Mouse (Mus musculus) T-cell, adult 2 months (primary cell): ENCODE measurements at regions not wholly inside any gene's neighbourhood (a gene's known extent, or its start where the extent isn't known, plus 50 kb on each side); places are given as distances from the start of the nearest gene placed in this dataset.
A peak's percentile ranks its signal among the peaks of the same experiment; 100 is the strongest.

ENCODE experiments used
- DNase-seq: peaks from one replicate; pipeline ENCODE4 v3.0.0; 2022; ENCODE audit warnings: low spot score

DNA sequence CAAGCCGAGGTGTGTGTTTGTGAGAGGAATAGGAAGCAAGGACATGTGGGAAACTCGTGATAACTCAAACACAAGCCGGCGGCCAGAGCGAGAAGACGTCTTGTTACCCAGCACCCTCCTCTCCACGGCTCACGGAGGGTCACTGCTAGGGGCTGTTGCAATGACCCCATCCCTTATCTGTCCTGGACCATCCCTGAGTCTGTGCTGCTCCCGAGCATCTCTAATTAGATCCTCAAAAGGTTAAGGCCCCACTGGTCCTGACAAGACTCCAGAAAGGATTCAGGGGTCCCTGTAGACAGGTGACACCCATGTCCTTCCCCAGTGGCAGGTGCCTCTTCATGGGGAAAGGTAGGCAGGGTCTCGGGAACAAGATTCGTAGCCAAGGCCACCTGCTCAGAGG is 212.6 kb downstream of the Gm26897 start:
- DNase-seq, result no peak

DNA sequence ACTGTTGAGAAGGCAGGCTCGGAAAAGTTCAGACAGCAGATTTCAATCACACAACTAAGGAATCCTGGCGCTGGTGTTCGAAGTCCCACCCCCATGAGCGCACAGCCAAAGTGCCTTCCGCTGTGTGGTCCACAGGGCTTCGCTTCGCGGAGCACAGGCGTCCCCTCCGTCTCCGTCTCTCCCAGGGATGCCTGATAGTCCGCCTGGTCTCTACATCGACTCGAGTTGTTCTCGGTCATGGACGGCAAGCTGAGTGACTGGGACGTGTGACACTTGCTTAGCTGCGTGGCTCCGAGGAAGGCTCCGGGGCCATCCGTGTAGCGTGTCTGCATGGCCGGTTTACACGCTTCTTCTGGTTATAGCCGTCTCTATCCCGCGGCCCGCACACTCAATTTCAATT is 224.0 kb downstream of the Gm26897 start:
- DNase-seq, result no peak

DNA sequence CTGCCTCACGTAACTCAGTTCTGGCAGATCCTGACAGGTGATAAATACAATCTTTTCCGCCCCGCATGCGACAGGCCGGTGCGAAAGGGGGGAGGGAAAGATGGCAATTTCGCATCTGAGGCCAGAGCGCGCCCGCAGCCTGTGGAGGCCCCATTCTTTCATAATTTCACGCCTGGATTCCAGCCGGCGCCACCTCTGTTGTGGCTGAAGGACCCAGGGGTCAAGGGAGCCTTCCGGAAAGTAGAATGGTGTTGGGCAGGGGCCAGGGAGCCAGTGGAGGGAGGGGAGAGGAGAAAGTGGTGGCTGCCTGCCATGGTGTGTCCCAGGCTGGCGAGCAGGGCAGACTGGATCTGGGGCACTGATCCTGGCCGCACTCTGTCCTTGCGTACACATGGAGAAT is 224.5 kb downstream of the Gm26897 start:
- DNase-seq, result no peak

DNA sequence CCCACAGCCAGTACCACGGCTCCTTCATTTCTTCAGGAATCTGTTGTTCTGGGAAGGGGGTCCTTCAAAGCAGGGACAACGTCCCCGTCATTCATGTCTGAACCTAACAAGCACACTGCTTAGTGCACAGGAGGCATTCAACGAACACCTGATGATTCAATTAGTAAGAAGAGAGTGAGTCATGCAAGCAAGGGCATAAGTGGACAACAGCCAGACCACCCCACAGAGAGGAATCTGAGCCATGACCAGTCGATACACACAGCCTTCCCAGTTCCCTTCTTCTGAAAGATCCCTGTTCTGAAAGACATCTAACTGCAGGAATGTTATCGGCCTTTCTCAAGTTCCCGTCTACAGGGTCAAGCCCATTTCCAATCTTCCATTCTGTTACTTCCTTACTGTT is 231.6 kb downstream of the Gm26897 start:
- DNase-seq, result no peak

DNA sequence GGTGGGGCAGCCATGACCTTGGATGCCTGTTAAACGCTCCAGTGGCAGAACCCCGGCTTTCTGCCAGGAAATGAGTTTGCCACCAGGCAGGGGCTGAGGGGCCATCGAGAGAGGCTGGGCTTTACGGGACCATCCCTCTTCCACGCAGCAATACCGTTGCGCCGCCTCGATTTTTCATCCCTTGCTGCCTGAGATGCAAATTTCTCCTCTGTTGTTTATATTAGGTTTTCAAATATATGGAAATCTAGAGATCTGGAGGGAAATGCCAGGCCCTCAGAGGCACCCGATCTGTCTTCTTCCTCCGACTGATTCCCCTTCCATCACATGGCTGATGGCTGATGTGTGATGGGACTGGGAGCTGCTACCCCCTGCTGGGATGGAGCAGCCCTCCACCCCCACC is 234.4 kb downstream of the Gm26897 start:
- no peak for DNase-seq

DNA sequence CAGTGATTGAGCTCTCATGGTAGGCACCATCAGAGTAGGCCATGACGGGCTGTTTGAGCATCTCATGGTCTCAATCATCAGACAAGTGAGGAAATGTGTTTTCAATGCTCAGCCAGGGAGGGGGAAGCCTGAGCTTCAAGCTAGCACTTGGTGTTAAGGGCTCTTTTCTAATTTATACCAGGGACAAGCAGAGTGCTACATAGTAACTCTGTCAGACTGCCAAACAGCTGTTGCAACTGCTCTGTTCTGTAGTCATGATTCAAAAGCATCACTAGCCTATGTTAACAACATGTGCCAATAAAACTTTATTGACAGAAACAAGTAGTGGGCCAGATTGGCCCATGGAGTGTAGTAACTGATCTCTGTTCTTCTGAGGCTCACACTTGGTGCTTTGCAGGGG is 235.0 kb downstream of the Gm26897 start:
- DNase-seq, result no peak

DNA sequence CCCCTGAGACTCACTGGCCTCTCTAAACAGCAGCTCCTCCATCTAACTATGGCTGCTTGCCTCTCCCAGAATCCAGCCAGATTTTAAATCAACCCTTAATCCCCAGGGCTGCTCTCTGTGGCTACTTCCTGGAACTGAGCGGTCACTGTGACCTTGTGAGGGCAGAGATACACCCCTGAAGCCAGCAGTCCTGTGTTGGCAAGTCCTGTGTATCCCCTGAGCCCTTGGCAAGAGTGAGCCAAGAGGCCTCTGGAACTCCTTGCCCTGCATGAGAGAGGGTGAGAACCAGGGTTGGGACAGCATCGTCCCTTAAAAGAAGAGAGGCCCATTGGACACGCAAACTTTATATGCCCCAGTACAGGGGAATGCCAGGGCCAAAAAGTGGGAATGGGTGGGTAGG is 237.5 kb downstream of the Gm26897 start:
- no peak for DNase-seq

DNA sequence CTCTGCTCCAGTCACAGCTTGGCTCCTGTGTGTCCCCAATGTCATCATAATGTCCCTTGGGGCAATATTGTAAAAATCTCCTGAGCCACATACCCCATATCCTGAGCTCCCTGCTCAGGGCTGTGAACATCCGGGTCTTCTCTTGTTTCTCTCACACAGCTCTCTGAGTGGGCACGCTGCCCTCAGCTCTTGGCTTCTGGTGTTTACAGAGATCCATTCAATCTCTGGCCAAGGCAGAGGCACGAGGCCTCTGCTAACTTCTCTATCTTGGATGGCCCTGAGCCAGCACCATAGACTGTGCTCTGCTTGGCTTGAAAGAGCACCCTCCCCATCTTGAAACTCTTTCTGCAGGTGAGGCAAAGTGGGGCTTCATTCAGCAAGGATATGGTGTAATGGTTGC is 238.2 kb downstream of the Gm26897 start:
- DNase-seq, result no peak

DNA sequence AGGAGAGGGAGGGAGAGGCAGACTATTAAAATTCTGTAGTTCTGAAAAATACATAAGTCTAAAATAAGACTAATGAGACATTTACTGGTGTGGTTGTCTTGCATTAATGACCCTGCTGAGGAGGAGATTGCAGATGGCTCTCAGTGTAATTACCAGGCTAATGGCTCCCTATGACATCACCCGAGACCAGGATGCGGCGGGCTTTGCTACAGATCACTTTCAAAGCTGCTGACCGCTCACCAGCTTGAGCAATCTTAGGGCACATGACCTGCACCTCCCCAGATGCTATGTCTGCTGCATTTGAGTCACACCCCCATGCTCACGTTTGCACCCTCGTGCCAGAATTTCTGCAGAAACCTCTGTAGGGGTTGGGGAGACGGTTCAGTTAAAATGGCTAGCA is 242.0 kb downstream of the Gm26897 start:
- no peak for DNase-seq

DNA sequence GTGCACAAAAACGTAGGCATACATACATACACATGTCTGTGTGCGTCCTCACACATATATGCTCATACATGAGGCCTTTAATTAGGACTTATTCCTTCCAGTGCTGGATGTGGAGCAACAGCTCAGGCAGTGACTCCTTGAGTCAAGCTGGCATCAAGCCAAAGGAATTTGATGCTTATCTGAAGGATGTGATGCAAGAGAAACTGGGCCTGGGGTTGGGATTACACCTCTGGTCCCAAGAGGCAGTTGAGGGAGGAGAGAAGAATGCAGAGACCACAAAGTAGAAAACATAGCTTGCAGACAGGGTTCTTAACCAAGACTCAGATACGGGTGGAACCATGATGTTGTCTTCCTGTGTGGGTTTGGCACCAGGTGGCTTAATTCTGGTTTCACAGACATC is 245.9 kb downstream of the Gm26897 start:
- DNase-seq, result no peak

DNA sequence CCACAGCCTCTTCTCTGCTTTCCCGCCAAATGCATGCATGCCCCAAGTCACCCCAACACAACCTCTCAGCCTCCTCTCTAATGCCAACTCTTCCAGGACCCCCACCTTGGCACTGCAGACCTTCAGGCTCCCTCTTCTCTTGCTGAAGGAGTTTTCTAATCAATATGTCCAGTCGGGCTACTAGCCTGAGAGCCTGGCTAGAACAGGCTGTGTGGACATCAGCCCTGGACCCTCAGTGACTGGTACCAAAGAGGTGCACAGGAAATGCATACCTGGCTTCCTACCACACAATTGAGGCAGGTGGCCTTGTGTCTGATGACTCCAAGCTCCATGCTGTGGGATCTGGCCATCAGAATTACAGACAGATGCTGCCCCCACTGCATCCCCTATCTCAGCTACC is 248.4 kb downstream of the Gm26897 start:
- DNase-seq, result no peak

DNA sequence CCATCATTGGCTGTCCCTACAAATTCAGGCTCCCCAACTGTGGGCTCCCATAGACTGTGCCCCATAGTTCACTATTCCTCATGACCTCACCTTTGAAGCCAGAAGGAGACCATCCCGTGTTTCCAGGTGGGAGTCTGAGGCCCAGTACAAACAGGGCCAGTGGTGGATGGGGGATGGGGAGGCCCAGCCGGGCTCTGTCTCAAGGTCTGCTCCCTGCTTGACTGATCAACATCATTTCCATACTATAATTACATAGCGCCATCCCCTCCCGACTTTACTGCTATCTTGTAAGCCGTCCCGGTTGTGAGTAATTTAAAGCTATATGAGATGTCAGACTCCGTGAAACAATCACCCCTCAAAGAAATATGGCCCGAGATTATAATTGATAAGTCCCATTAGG is 252.3 kb downstream of the Gm26897 start:
- DNase-seq, result no peak

DNA sequence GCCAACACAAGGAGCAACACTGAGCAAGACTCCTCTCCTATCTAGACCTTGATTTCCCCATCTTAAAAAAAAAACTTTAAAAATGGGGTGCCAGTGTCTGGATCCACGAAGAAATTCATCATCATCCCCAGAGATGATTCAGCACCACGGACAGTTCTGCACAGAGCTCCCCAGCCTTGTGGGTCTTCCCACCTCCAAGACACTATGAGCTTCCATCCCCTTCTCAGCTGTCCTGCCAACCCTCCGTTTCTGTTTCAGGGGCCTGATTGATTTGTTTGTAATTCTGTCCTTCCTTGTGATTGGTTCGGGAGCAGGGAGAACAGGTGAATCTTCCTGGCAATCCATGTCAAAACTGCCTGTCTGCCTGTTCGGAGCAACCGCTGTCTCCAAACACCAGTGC is 253.3 kb downstream of the Gm26897 start:
- DNase-seq, result no peak

DNA sequence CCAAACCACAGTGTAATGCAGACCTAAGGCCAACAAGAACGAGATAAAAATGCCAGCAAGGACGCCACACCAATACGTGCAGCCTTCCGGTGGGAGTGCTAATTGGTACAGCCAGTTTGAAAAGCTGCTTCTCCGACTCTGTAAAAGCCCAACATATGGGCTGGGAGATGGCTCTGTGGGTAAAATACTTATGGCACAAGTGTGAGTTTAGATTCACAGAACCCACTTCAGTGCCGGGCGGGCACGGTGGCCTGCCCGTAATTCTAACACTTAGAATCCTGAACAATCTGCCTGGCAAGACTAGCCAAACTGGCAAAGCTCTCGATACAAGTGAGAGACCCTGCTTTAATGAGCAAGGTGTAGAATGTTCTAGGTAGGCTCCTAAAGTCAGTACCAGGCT is 258.1 kb downstream of the Gm26897 start:
- DNase-seq, result no peak

DNA sequence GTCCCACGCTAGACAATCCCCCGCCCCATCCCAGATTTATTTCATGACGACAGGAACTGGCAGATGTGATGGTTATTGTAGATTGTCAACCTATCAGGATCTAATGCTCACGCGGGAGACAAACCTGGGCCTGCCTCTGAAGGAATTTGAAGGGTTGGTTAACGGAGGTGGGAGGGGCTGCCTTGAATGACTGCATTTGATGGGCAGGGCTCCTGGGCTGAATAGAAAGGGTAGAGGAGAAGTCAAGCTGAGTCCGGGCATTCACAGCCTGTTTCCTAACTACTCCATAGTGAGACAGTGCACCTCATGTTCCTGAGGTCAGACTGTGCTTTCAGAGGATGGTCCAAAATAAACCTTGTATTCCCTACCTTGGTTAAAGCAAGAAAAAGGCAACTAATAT is 259.1 kb downstream of the Cryba4 start:
- DNase-seq, result no peak

DNA sequence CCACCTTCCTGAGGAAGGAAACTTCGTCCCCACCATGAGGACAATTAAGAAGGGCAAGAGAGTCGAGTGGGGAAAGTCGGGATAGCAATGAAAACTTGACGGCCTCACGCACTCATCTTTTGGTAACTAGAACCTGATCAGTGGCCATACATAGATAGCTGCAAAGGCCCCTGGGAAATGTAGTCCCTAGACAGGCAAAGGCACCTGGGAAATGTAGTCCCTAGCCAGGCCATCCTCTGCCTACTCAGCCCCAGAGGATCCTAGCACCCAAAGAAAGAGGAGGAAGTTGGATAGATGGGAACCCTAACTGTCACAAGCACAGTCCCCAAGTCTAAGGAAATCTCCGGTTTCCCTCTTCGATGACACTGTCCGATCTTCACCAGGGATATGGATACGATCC is 258.4 kb downstream of the Cryba4 start:
- no peak for DNase-seq

DNA sequence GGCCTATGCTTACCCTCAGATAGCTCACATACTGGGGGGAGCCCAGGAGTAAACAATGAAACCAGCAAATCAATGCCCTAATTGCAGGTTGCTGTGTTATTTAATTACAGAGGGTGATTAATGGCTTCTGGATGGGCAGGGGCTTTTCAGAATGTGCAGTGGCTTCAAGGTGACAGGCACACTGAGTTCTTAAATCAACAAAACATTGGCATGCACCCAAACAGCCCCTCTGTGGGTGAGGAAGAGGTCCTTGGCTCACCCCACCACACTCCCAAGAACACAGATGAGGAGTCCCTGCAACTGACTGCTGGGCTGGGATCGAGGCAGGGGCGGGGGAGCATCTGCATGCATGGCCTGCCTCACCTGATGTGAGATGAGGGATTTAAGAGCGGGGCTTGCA is 255.5 kb downstream of the Cryba4 start:
- DNase-seq, result no peak

DNA sequence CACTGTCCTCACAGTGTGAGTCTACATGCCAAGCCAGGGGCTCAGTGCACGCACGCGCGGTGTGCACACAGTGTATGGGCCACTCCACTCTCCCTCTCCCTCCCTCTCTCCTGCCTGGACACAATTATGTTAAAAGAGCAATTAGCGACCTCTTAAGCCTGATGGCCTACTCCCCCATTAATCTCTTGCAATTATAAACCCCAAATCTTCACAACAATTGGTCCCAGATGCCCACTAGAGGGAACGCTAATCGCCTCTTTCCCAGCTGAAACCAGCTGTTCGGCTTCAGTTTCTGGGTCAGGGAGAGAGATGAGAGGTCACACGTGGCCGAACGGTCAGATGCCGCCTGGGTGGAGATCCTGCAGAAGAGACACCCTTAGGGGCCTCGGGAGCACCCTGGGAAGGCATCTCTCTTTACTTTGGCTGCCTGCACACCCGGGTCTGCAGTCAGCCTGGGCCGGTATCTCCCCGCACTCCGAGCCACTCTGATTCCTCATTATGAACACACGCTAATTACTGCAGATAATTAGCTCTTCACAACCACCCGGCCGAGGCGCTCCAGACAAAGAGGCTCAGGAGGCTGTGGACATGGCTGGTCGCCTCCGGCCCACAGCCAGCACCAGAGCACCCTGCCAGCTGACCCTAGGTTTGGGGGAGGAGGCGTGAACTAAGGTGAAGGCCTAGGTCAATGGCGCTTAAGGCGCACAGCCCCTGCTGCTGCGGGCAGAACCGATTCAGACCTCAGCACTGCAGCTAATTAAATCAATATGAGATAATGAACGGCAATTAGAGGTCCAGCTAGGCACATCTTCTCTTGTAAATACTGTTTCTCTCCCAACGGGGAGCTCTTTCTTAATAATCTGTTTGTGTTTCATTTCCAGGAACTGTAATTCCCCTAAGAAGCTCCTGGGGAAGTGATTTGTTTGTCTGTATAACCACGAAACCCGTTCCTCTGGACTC is 250.3 kb downstream of the Cryba4 start:
- DNase-seq, result no peak

DNA sequence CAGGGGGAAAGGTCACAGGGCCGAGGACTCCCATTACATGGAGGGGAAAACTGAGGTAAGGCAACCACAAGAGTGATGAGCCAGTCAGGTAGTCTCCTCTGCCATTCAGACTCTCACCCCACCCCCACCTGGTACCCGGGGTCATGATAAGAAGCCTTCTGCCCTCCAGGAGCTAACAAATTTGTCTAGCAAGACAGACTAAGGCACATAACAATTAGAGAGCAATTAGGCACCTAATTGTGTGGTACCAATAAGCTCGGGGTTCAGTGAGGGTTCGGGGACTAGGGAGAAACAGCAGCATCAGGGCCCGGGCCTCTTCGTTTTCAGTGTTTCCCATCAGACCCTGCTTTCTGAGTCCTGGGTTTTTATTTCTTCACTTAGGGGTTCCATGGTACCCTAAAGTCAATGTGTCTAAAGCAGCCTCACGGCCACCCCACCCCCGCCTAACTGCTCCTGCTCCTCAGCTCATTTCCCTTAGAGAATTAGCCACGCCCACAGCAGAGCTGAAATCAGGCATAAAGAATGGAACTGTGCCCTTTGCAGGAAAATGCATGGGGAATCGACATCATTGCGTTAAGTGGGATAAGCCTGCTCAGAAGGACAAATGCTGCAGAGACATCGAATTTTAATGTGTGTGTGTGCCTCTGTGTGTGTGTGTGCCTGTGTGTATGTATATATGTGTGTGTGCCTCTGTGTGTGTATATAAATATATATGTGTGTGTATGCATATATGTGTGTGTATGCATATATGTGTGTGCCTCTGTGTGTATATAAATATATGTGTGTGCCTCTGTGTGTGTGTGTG is 249.3 kb downstream of the Cryba4 start:
- DNase-seq, result no peak

DNA sequence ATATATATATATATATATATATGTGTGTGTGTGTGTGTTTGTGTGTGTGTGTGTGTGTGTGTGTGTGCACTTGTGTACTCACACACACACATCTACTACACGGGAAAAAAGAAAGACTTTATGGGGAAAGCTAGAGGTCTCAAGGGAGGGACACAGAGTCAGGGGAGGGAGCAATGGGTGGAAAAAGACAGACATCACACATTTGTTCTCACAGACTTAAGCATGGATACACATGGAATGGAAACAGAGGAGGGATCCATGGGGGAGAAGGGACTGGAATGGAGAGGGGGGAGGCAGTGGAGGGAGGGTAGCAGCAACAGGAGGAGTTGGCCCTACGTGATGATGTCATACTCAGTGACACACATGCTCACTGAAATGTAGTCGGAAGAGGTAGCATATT is 248.3 kb downstream of the Cryba4 start:
- no peak for DNase-seq

DNA sequence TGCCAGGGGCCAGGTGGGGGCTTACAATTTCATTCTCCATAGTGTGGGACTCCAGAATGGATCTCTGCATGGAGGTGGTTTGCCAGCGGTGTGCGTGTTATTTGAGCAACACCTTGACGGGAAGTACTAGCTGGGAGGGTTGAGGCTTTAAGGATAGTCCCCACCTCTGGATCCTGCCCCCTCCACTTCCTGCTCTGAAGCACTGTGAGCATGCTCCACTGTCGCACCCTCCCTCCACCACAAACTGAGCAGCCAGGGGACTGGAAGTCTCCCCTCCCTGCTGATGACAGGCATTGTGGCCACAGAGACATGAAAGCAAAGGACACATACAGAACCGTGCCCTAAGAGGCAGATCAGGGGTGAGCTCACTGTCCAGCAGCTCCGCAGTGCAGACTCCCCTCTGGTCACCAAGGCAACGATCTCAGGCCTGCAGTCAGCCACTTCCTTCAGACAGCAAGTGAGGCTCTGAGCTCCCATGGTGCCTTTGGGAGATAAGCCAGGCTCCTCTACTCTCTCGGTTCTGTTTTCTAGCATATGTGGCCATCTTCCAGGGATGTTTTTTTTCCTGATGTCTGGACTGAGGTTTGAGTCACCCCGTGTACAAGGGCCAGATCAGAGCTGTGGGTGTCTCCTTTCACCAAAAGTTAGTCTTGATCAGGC is 239.7 kb downstream of the Cryba4 start:
- DNase-seq, result peak; percentile 3

DNA sequence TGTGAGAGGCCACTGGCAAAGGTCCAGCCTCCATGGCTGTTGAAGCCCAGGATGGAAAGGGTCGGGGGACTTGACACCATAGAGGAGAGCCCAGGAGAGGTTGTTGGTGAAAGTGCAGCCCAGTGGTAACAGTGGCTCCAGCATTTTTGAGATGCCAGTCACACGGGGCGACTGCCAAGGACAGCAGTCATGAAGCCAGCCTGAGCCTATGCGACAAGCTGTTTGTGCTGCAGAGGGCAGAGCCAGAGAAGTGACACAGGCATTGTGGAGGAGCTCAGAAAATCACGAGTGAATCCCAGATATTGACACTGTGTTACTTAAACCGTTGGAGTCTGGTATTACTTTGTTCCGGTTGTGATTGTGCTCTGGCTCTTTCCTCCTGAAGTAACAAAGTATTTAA is 233.4 kb downstream of the Cryba4 start:
- DNase-seq, result no peak

DNA sequence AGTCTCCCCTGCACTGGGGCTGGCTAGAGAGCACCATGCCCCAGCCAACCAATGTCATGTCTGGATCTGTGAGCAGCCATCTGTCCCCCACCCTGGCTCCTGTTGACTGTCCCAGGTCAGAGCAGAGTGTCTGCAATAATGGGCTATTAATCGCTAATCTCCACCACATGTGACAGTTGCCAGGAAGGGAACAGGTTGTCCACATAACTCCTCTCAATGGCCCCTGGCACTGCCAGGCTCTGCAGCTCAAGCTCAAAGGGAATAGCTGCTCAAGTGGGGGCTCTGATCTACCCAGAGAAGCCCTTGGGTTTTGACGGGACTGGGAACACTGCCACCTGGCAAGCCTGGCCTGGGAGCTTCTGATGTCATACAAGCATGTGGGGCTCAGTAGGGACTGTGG is 231.4 kb downstream of the Cryba4 start:
- DNase-seq, result no peak
